Mouse (Mus musculus) limb, embryonic 11.5 days (tissue): ENCODE data around the gene Zbtb7a. TPM values are rescaled to one million over a fixed set of nuclear protein-coding genes. Genes with fewer than 3 reads are reported as not detected.

Experiments used
- ATAC-seq: fragments of 200-750 bp; cut with Nextera tagmentation; 2 replicates; pipeline ENCODE4 v1.8.0; 2017; ENCODE audit warnings: low read depth; ENCODE audit not compliant: insufficient number of reproducible peaks, low FRiP score, low TSS enrichment
- DNase-seq: peaks from one replicate; pipeline ENCODE4 v3.0.0-alpha.2; 2015; ENCODE audit warnings: low spot score
- H3K27ac ChIP-seq: fragments of 300-500 bp; sonication (generic); replicated peaks from 2 replicates; pipeline ENCODE4 v1.5.1; 2014; ENCODE audit warnings: low read depth, mild to moderate bottlenecking, low read length
- H3K27me3 ChIP-seq: fragments of 300-500 bp; sonication (generic); 2 replicates; pipeline ENCODE4 v1.6.1; 2014; ENCODE audit warnings: mild to moderate bottlenecking, low read length, mixed read lengths; ENCODE audit not compliant: control insufficient read depth, insufficient read depth
- H3K36me3 ChIP-seq: fragments of 300-500 bp; sonication (generic); 2 replicates; pipeline ENCODE4 v1.6.1; 2014; ENCODE audit warnings: mild to moderate bottlenecking, low read length, moderate library complexity, mixed read lengths; ENCODE audit not compliant: control insufficient read depth, insufficient read depth
- H3K4me1 ChIP-seq: fragments of 300-500 bp; sonication (generic); 2 replicates; pipeline ENCODE4 v1.6.1; 2014; ENCODE audit warnings: low read length, mixed read lengths; ENCODE audit not compliant: control insufficient read depth, insufficient read depth
- H3K4me2 ChIP-seq: fragments of 300-500 bp; sonication (generic); 2 replicates; pipeline ENCODE4 v1.6.1; 2014; ENCODE audit warnings: low read depth, mild to moderate bottlenecking, moderate library complexity; ENCODE audit not compliant: severe bottlenecking
- H3K4me3 ChIP-seq: fragments of 300-500 bp; sonication (generic); 2 replicates; pipeline ENCODE4 v1.5.1; 2014; ENCODE audit warnings: low read depth, low read length
- H3K9ac ChIP-seq: fragments of 300-500 bp; sonication (generic); 2 replicates; pipeline ENCODE4 v1.6.1; 2014; ENCODE audit warnings: mild to moderate bottlenecking, low read length
- H3K9me3 ChIP-seq: fragments of 300-500 bp; sonication (generic); 2 replicates; pipeline ENCODE4 v1.6.1; 2016; ENCODE audit warnings: low read length; ENCODE audit not compliant: control insufficient read depth
- WGBS: fragments of 180-500 bp; shearing (Covaris S2); extraction: QIAGEN DNeasy Blood & Tissue Kit; methylation state at CpG from one replicate; pipeline ENCODE4 v1.1.7; 2014; 5-methylcytosine and 5-hydroxymethylcytosine counted together
- polyA plus RNA-seq: library from polyadenylated mRNA; unstranded; fragments of >200 nt; fragmentation: Nextera tagmentation; extraction: Ambion mirVana; gene quantifications from 2 replicates; pipeline ENCODE4 v1.2.1, GENCODE M21; 2014

The Zbtb7a gene
- polyA plus RNA-seq, 1 experiment from 2014 or later = 8.4 TPM

GRCm38 (mm10) chr10:81151261-81151660, 16.2 kb downstream of the Zbtb7a start:
- ATAC-seq (no peak), DNase-seq (no peak)
- H3K27me3 ChIP-seq = no peaks in the 10 kb centered on the region
- no peak overlapping the region for H3K4me3 ChIP-seq
- no peaks in the 10 kb centered on the region for H3K9me3 ChIP-seq
- 74% methylated on average over 6 of the region's 6 CpGs for WGBS
- H3K4me1 ChIP-seq = no peaks in the 10 kb centered on the region
- H3K9ac ChIP-seq = no peak overlapping the region
- H3K4me2 ChIP-seq = no peak overlapping the region
- H3K36me3 ChIP-seq = peaks cover 55% of the 10 kb centered on the region
- no peak overlapping the region for H3K27ac ChIP-seq

GRCm38 (mm10) chr10:81152609-81153008, 17.6 kb downstream of the Zbtb7a start:
- Histone ChIP-seq H3K4me1 (no peaks in the 10 kb centered on the region), H3K27me3 (no peaks in the 10 kb centered on the region), H3K9ac (no peak overlapping the region), H3K9me3 (no peaks in the 10 kb centered on the region), H3K36me3 (peaks cover 55% of the 10 kb centered on the region), H3K4me3 (no peak overlapping the region), H3K4me2 (no peak overlapping the region), H3K27ac (no peak overlapping the region)
- no peak for DNase-seq
- WGBS = 81% methylated on average over 12 of the region's 12 CpGs
- ATAC-seq = no peak

- Histone ChIP-seq H3K9ac (no peak overlapping the region), H3K27me3 (no peaks in the 10 kb centered on the region), H3K4me3 (no peak overlapping the region), H3K4me2 (no peak overlapping the region), H3K4me1 (no peaks in the 10 kb centered on the region), H3K9me3 (no peaks in the 10 kb centered on the region), H3K27ac (no peak overlapping the region), H3K36me3 (peaks cover 53% of the 10 kb centered on the region)
- WGBS = 90% methylated on average over 12 of the region's 12 CpGs
- no peak for ATAC-seq
- no peak for DNase-seq
Observed at GRCm38 (mm10) chr10:81154313-81154712, 19.3 kb downstream of the Zbtb7a start.

GRCm38 (mm10) chr10:81154736-81155135, 19.7 kb downstream of the Zbtb7a start:
- H3K27ac ChIP-seq = no peak overlapping the region
- no peak for DNase-seq
- WGBS = 85% methylated on average over 6 of the region's 6 CpGs

GRCm38 (mm10) chr10:81161602-81162317, 26.7 kb downstream of the Zbtb7a start:
- ATAC-seq = no peak
- no peak overlapping the region for H3K4me2 ChIP-seq

More at GRCm38 (mm10) chr10:81154736-81155135, 19.7 kb downstream of the Zbtb7a start:
- no peaks in the 10 kb centered on the region for H3K9me3 ChIP-seq
- no peak overlapping the region for H3K4me2 ChIP-seq
- ATAC-seq = no peak
- peaks cover 52% of the 10 kb centered on the region for H3K36me3 ChIP-seq
- no peak overlapping the region for H3K4me3 ChIP-seq
- no peak overlapping the region for H3K9ac ChIP-seq
- H3K4me1 ChIP-seq = no peaks in the 10 kb centered on the region
- no peaks in the 10 kb centered on the region for H3K27me3 ChIP-seq

GRCm38 (mm10) chr10:81162318-81162652, 27.3 kb downstream of the Zbtb7a start:
- Histone ChIP-seq H3K4me1 (peaks cover 12% of the 10 kb centered on the region), H3K4me3 (no peak overlapping the region), H3K36me3 (peaks cover 26% of the 10 kb centered on the region), H3K9ac (no peak overlapping the region), H3K4me2 (no peak overlapping the region), H3K9me3 (no peaks in the 10 kb centered on the region), H3K27ac (no peak overlapping the region), H3K27me3 (no peaks in the 10 kb centered on the region)
- DNase-seq (no peak), ATAC-seq (no peak)
- 74% methylated on average over 2 of the region's 2 CpGs for WGBS

More at GRCm38 (mm10) chr10:81161602-81162317, 26.7 kb downstream of the Zbtb7a start:
- DNase-seq = no peak
- Histone ChIP-seq H3K36me3 (peaks cover 30% of the 10 kb centered on the region), H3K27me3 (no peaks in the 10 kb centered on the region), H3K9ac (no peak overlapping the region), H3K27ac (no peak overlapping the region), H3K4me3 (no peak overlapping the region), H3K4me1 (peaks cover 10% of the 10 kb centered on the region), H3K9me3 (no peaks in the 10 kb centered on the region)
- WGBS = 67% methylated on average over 8 of the region's 8 CpGs

GRCm38 (mm10) chr10:81165118-81165517, 30.1 kb downstream of the Zbtb7a start:
- H3K36me3 ChIP-seq = peaks cover 10% of the 10 kb centered on the region
- no peak overlapping the region for H3K4me2 ChIP-seq
- H3K27ac ChIP-seq = no peak overlapping the region
- no peak for DNase-seq
- 59% methylated on average over 8 of the region's 8 CpGs for WGBS
- H3K4me3 ChIP-seq = 0 out of 2 replicates have a peak overlapping the region, but pooled peaks have one; percentile 0
- no peaks in the 10 kb centered on the region for H3K9me3 ChIP-seq
- ATAC-seq = no peak
- no peaks in the 10 kb centered on the region for H3K27me3 ChIP-seq
- H3K9ac ChIP-seq = no peak overlapping the region
- H3K4me1 ChIP-seq = peaks cover 17% of the 10 kb centered on the region

- ATAC-seq = peak; percentile 87
- under 1% methylated on average over 53 of the region's 64 CpGs for WGBS
Observed at GRCm38 (mm10) chr10:81167200-81168086, 32.4 kb downstream of the Zbtb7a start, which contains the start of gene Pias4. Pias4 (minus strand) TSS chr10:81167923.

More at GRCm38 (mm10) chr10:81167200-81168086, 32.4 kb downstream of the Zbtb7a start, which contains the start of gene Pias4:
- H3K4me3 ChIP-seq = peak within 1 kb of the TSS; percentile 91
- H3K9ac ChIP-seq = peak within 1 kb of the TSS; percentile 81
- H3K27me3 ChIP-seq = no peaks in the 10 kb centered on the region
- peak within 1 kb of the TSS; percentile 38; the same call in 1 of the 2 replicates for H3K27ac ChIP-seq
- no peaks in the 10 kb centered on the region for H3K9me3 ChIP-seq
- H3K4me1 ChIP-seq = peaks cover 12% of the 10 kb centered on the region
- DNase-seq = peak; percentile 100
- H3K4me2 ChIP-seq = peak within 1 kb of the TSS; percentile 91
- peaks cover 5% of the 10 kb centered on the region for H3K36me3 ChIP-seq
